Mouse (Mus musculus) midbrain, embryonic 11.5 days (tissue): ENCODE measurements at regions not wholly inside any gene's neighbourhood (a gene's known extent, or its start where the extent isn't known, plus 50 kb on each side); places are given as distances from the start of the nearest gene placed in this dataset.
A peak's percentile ranks its signal among the peaks of the same experiment; 100 is the strongest.

Experiments
- ATAC-seq: fragments of 200-750 bp; cut with Nextera tagmentation; 2 replicates; pipeline ENCODE4 v1.8.0; 2017; ENCODE audit warnings: moderate TSS enrichment, moderate library complexity; ENCODE audit not compliant: low FRiP score
- DNase-seq: peaks from one replicate; pipeline ENCODE4 v3.0.0; 2015; ENCODE audit warnings: low spot score; ENCODE audit errors: missing footprints
- H3K27ac ChIP-seq: fragments of 300-500 bp; sonication (generic); 2 replicates; pipeline ENCODE4 v1.5.1; 2014; ENCODE audit warnings: low read depth, low read length
- H3K27me3 ChIP-seq: fragments of 300-500 bp; sonication (generic); 2 replicates; pipeline ENCODE4 v1.6.1; 2014; ENCODE audit warnings: mild to moderate bottlenecking, low read length, moderate library complexity, mixed read lengths; ENCODE audit not compliant: control insufficient read depth, insufficient read depth
- H3K36me3 ChIP-seq: fragments of 300-500 bp; sonication (generic); 2 replicates; pipeline ENCODE4 v1.6.1; 2014; ENCODE audit warnings: mild to moderate bottlenecking, low read length, moderate library complexity, mixed read lengths; ENCODE audit not compliant: control insufficient read depth, insufficient read depth
- H3K4me1 ChIP-seq: fragments of 300-500 bp; sonication (generic); 2 replicates; pipeline ENCODE4 v1.6.1; 2014; ENCODE audit warnings: low read length; ENCODE audit not compliant: control insufficient read depth, insufficient read depth
- H3K4me2 ChIP-seq: fragments of 300-500 bp; sonication (generic); 2 replicates; pipeline ENCODE4 v1.6.1; 2014; ENCODE audit warnings: mild to moderate bottlenecking, moderate library complexity
- H3K4me3 ChIP-seq: fragments of 300-500 bp; sonication (generic); 2 replicates; pipeline ENCODE4 v1.5.1; 2014; ENCODE audit warnings: low read depth, low read length
- H3K9ac ChIP-seq: fragments of 300-500 bp; sonication (generic); 2 replicates; pipeline ENCODE4 v1.6.1; 2014; ENCODE audit warnings: low read length
- H3K9me3 ChIP-seq: fragments of 300-500 bp; sonication (generic); 2 replicates; pipeline ENCODE4 v1.6.1; 2016; ENCODE audit warnings: low read length; ENCODE audit not compliant: control insufficient read depth
- WGBS: fragments of 180-500 bp; shearing (Covaris S2); extraction: QIAGEN DNeasy Blood & Tissue Kit; methylation state at CpG from one replicate; pipeline ENCODE4 v1.1.7; 2014; 5-methylcytosine and 5-hydroxymethylcytosine counted together

- ATAC-seq: no peak
- peak; percentile 86 for DNase-seq
- WGBS: 33% methylated on average over 8 of the region's 8 CpGs
- Histone ChIP-seq H3K4me3 (no peak overlapping the region), H3K27ac (no peak overlapping the region), H3K9me3 (no peaks in the 10 kb centered on the region), H3K9ac (no peak overlapping the region), H3K36me3 (no peaks in the 10 kb centered on the region), H3K4me1 (peaks cover 7% of the 10 kb centered on the region), H3K27me3 (no peaks in the 10 kb centered on the region), H3K4me2 (no peak overlapping the region)
Observed at GRCm38 (mm10) chr10:92438621-92439394, 283.4 kb downstream of the Nedd1 start.

GRCm38 (mm10) chr10:92429256-92429655 is 293.0 kb downstream of the Nedd1 start:
- Histone ChIP-seq H3K27ac (no peak overlapping the region), H3K27me3 (no peaks in the 10 kb centered on the region), H3K4me2 (no peak overlapping the region), H3K9ac (no peak overlapping the region), H3K9me3 (no peaks in the 10 kb centered on the region), H3K4me1 (peaks cover 13% of the 10 kb centered on the region), H3K4me3 (no peak overlapping the region), H3K36me3 (no peaks in the 10 kb centered on the region)
- DNase-seq: peak; percentile 83
- no peak for ATAC-seq
- WGBS: 52% methylated on average over 7 of the region's 7 CpGs

- Histone ChIP-seq H3K4me1 (peaks cover 13% of the 10 kb centered on the region), H3K4me2 (no peak overlapping the region), H3K9me3 (no peaks in the 10 kb centered on the region), H3K27ac (peak overlapping the region; percentile 17; the same call in 1 of the 2 replicates), H3K9ac (no peak overlapping the region), H3K4me3 (no peak overlapping the region), H3K36me3 (no peaks in the 10 kb centered on the region), H3K27me3 (no peaks in the 10 kb centered on the region)
- WGBS: 15% methylated on average over 4 of the region's 4 CpGs
- ATAC-seq (no peak), DNase-seq (peak; percentile 84)
Observed at GRCm38 (mm10) chr10:92428026-92428425, 294.2 kb downstream of the Nedd1 start.

GRCm38 (mm10) chr10:92426443-92426842 is 295.8 kb downstream of the Nedd1 start:
- no peak overlapping the region for H3K27ac ChIP-seq
- no peak overlapping the region for H3K4me2 ChIP-seq
- H3K4me3 ChIP-seq: no peak overlapping the region
- WGBS: 73% methylated on average over 6 of the region's 6 CpGs
- peaks cover 13% of the 10 kb centered on the region for H3K4me1 ChIP-seq
- H3K36me3 ChIP-seq: no peaks in the 10 kb centered on the region
- no peak for ATAC-seq
- DNase-seq: no peak
- no peaks in the 10 kb centered on the region for H3K27me3 ChIP-seq
- H3K9ac ChIP-seq: no peak overlapping the region
- no peaks in the 10 kb centered on the region for H3K9me3 ChIP-seq

- DNase-seq: no peak
- no peak overlapping the region for H3K4me3 ChIP-seq
- no peak for ATAC-seq
- H3K27me3 ChIP-seq: no peaks in the 10 kb centered on the region
- H3K36me3 ChIP-seq: no peaks in the 10 kb centered on the region
- H3K4me2 ChIP-seq: no peak overlapping the region
- no peaks in the 10 kb centered on the region for H3K4me1 ChIP-seq
- H3K27ac ChIP-seq: no peak overlapping the region
- no peak overlapping the region for H3K9ac ChIP-seq
- 92% methylated on average over 7 of the region's 7 CpGs for WGBS
- no peaks in the 10 kb centered on the region for H3K9me3 ChIP-seq
Observed at GRCm38 (mm10) chr10:92412737-92413136, 309.5 kb downstream of the Nedd1 start.

GRCm38 (mm10) chr10:92410813-92411325 is 311.4 kb downstream of the Nedd1 start:
- no peak overlapping the region for H3K9ac ChIP-seq
- no peak overlapping the region for H3K27ac ChIP-seq
- H3K4me1 ChIP-seq: no peaks in the 10 kb centered on the region
- no peaks in the 10 kb centered on the region for H3K36me3 ChIP-seq
- H3K27me3 ChIP-seq: no peaks in the 10 kb centered on the region
- DNase-seq: no peak
- no peak for ATAC-seq
- no peak overlapping the region for H3K4me3 ChIP-seq
- H3K4me2 ChIP-seq: no peak overlapping the region
- WGBS: 58% methylated on average over 5 of the region's 5 CpGs
- H3K9me3 ChIP-seq: no peaks in the 10 kb centered on the region

GRCm38 (mm10) chr10:92404697-92405293 is 317.4 kb downstream of the Nedd1 start:
- Histone ChIP-seq H3K9ac (no peak overlapping the region), H3K4me2 (no peak overlapping the region)
- ATAC-seq: no peak

GRCm38 (mm10) chr10:92400587-92401090 is 321.6 kb downstream of the Nedd1 start:
- Histone ChIP-seq H3K36me3 (no peaks in the 10 kb centered on the region), H3K9ac (no peak overlapping the region), H3K4me3 (no peak overlapping the region), H3K9me3 (no peaks in the 10 kb centered on the region), H3K4me2 (no peak overlapping the region), H3K4me1 (no peaks in the 10 kb centered on the region), H3K27ac (0 out of 2 replicates have a peak overlapping the region, but pooled peaks have one; percentile 7), H3K27me3 (no peaks in the 10 kb centered on the region)
- ATAC-seq: 0 out of 2 replicates have a peak, but pooled peaks have one; percentile 30
- 77% methylated on average over 5 of the region's 5 CpGs for WGBS
- DNase-seq: peak; percentile 79

More at GRCm38 (mm10) chr10:92404697-92405293, 317.4 kb downstream of the Nedd1 start:
- Histone ChIP-seq H3K9me3 (no peaks in the 10 kb centered on the region), H3K27me3 (no peaks in the 10 kb centered on the region), H3K36me3 (no peaks in the 10 kb centered on the region), H3K4me1 (no peaks in the 10 kb centered on the region), H3K4me3 (no peak overlapping the region), H3K27ac (no peak overlapping the region; the same call in 1 of the 2 replicates)
- no peak for DNase-seq
- 54% methylated on average over 15 of the region's 15 CpGs for WGBS

GRCm38 (mm10) chr10:92389176-92389732 is 333.0 kb downstream of the Nedd1 start:
- no peak overlapping the region for H3K4me2 ChIP-seq
- no peak overlapping the region for H3K9ac ChIP-seq
- 0 out of 2 replicates have a peak, but pooled peaks cover 2% of the 10 kb centered on the region for H3K4me1 ChIP-seq
- no peaks in the 10 kb centered on the region for H3K9me3 ChIP-seq
- DNase-seq (no peak), ATAC-seq (no peak)
- no peaks in the 10 kb centered on the region for H3K36me3 ChIP-seq
- H3K4me3 ChIP-seq: no peak overlapping the region
- no peaks in the 10 kb centered on the region for H3K27me3 ChIP-seq
- no peak overlapping the region for H3K27ac ChIP-seq
- 60% methylated on average over 7 of the region's 7 CpGs for WGBS
